ENCODE assay signal across 17 mouse cellular contexts in genomic region chr11:96338957-96339855, GRCm38 (mm10). TPM values are rescaled to one million over a fixed set of nuclear protein-coding genes. Genes with fewer than 3 reads are reported as not detected.
DNase-seq lines count a peak whose midpoint lies in the region; ATAC-seq and TF ChIP-seq lines count a peak whose summit lies in the region.
"Had no signal": no experiment of that assay in that cellular context is flagged by ENCODE, and none has a peak within 500 bp of the region (broad histone marks: within the 10 kb centered on the region; RNA-seq: fewer than 3 reads in every experiment).

No protein-coding gene starts in this region.

- no peak for ATAC-seq in forebrain, embryonic 11.5 days (replicated peaks; ENCODE audit: low FRiP score)
- ATAC-seq in forebrain, postnatal 0 days: no peak
- no peak for ATAC-seq in lung, postnatal 0 days
- ATAC-seq: activated CD4-positive, CD25-positive, alpha-beta regulatory T cell, adult 4 months; forebrain, embryonic 15.5 days had no signal

- intact Hi-C loops in left cerebral cortex, postnatal 25 days (cut with DNase I): loop anchor here (10.0 kb wide), 1 partner anchor 424 kb away; the partner anchor contains the start of gene B4galnt2

- H3K4me1 ChIP-seq in forebrain, embryonic 11.5 days (replicated peaks; ENCODE audit: control insufficient read depth, insufficient read depth, low read length): 0 out of 2 replicates have a peak, but pooled peaks cover 2% of the 10 kb centered on the region
- H3K4me1 ChIP-seq in forebrain, postnatal 0 days (ENCODE audit: insufficient read depth): no peaks in the 10 kb centered on the region
- H3K4me1 ChIP-seq in lung, postnatal 0 days (ENCODE audit: insufficient read depth, low read depth, low read length): peaks cover 12% of the 10 kb centered on the region; the same call in 1 of the 2 replicates
- H3K4me1 ChIP-seq in lung, adult 2 months (ENCODE audit: control insufficient read depth, insufficient read depth, low read length): no peaks in the 10 kb centered on the region
- H3K4me1 ChIP-seq: forebrain, embryonic 15.5 days had no signal

- 9% methylated on average over 7 of the region's 7 CpGs for WGBS in forebrain, embryonic 11.5 days
- 9% methylated on average over 7 of the region's 7 CpGs for WGBS in forebrain, postnatal 0 days
- WGBS in lung, postnatal 0 days: 40% methylated on average over 7 of the region's 7 CpGs
- WGBS in lung, adult 2 months: 74% methylated on average over 7 of the region's 7 CpGs

- H3K27me3 ChIP-seq in forebrain, embryonic 11.5 days (ENCODE audit: control insufficient read depth, insufficient read depth, low read length): peaks cover 97% of the 10 kb centered on the region
- peaks cover 94% of the 10 kb centered on the region for H3K27me3 ChIP-seq in forebrain, postnatal 0 days (ENCODE audit: insufficient read depth, low read length)
- peaks cover 10% of the 10 kb centered on the region; the same call in 1 of the 2 replicates for H3K27me3 ChIP-seq in lung, postnatal 0 days (replicated peaks; ENCODE audit: insufficient read depth, low read length)

- TF ChIP-seq CTCF in forebrain, postnatal 0 days (IDR thresholded peaks at IDR 0.05; ENCODE audit: low read depth): no peak
- no peak for TF ChIP-seq CTCF in lung, postnatal 0 days (IDR thresholded peaks at IDR 0.05)
- no peak for TF ChIP-seq CTCF in lung, adult 2 months (IDR thresholded peaks at IDR 0.05; ENCODE audit: insufficient read depth, low read length)

- no peak overlapping the region for H3K27ac ChIP-seq in forebrain, embryonic 11.5 days (ENCODE audit: low read depth, low read length)
- no peak overlapping the region for H3K27ac ChIP-seq in forebrain, postnatal 0 days (ENCODE audit: low read depth, low read length)
- H3K27ac ChIP-seq in lung, postnatal 0 days (ENCODE audit: low read length): peak overlapping the region; percentile 82; the same call in 1 of the 2 replicates
- H3K27ac ChIP-seq: forebrain, embryonic 15.5 days had no signal

- H3K4me2 ChIP-seq in forebrain, embryonic 11.5 days (ENCODE audit: low read depth, low read length, severe bottlenecking): no peak overlapping the region
- H3K4me2 ChIP-seq in forebrain, postnatal 0 days (ENCODE audit: low read depth): no peak overlapping the region
- 0 out of 2 replicates have a peak overlapping the region, but pooled peaks have one; percentile 5 for H3K4me2 ChIP-seq in lung, postnatal 0 days (replicated peaks; ENCODE audit: low read depth, low read length)
- H3K4me2 ChIP-seq: forebrain, embryonic 15.5 days had no signal

- no peaks in the 10 kb centered on the region for H3K36me3 ChIP-seq in forebrain, embryonic 11.5 days (ENCODE audit: control insufficient read depth, insufficient read depth, low read length)
- no peaks in the 10 kb centered on the region for H3K36me3 ChIP-seq in forebrain, postnatal 0 days (ENCODE audit: insufficient read depth)
- H3K36me3 ChIP-seq in lung, postnatal 0 days (ENCODE audit: insufficient read depth, low read length): no peaks in the 10 kb centered on the region
- H3K36me3 ChIP-seq: forebrain, embryonic 15.5 days; G1E had no signal

- TF ChIP-seq POLR2A in lung, adult 2 months (IDR thresholded peaks at IDR 0.05; ENCODE audit: borderline replicate concordance, extremely low read depth, low read depth, low read length): no peak

- no peak for TF ChIP-seq EP300 in lung, postnatal 0 days (IDR thresholded peaks at IDR 0.05)

- H3K9me3 ChIP-seq in forebrain, embryonic 11.5 days (ENCODE audit: control insufficient read depth, low read length): no peaks in the 10 kb centered on the region
- H3K9me3 ChIP-seq in forebrain, postnatal 0 days (ENCODE audit: low read length): no peaks in the 10 kb centered on the region
- no peaks in the 10 kb centered on the region for H3K9me3 ChIP-seq in lung, postnatal 0 days (ENCODE audit: low read length)
- H3K9me3 ChIP-seq: forebrain, embryonic 15.5 days; G1E had no signal

- no peak overlapping the region for H3K4me3 ChIP-seq in forebrain, embryonic 11.5 days (ENCODE audit: low read depth, low read length)
- no peak overlapping the region for H3K4me3 ChIP-seq in forebrain, postnatal 0 days (ENCODE audit: low read depth, low read length)
- no peak overlapping the region for H3K4me3 ChIP-seq in lung, postnatal 0 days (ENCODE audit: low read depth, low read length)
- H3K4me3 ChIP-seq in lung, adult 2 months (replicated peaks; ENCODE audit: extremely low read depth, low read depth, low read length): no peak overlapping the region
- H3K4me3 ChIP-seq: forebrain, embryonic 15.5 days; myocyte had no signal

- no peak overlapping the region for H3K9ac ChIP-seq in forebrain, embryonic 11.5 days (ENCODE audit: low read length)
- no peak overlapping the region for H3K9ac ChIP-seq in forebrain, postnatal 0 days
- 0 out of 2 replicates have a peak overlapping the region, but pooled peaks have one; percentile 17 for H3K9ac ChIP-seq in lung, postnatal 0 days (replicated peaks; ENCODE audit: low read depth)
- H3K9ac ChIP-seq: forebrain, embryonic 15.5 days had no signal

- peak; percentile 54 for DNase-seq in forebrain, embryonic 11.5 days (ENCODE audit: low spot score)
- DNase-seq in forebrain, postnatal 0 days: no peak
- DNase-seq in lung, postnatal 0 days (ENCODE audit: low spot score): peak; percentile 10
- DNase-seq in lung, adult 2 months: no peak
- peak; percentile 10 to 42 for DNase-seq in kidney, postnatal 4 days
- no peak for DNase-seq in c-Kit-positive CD71-positive TER-119-positive erythroid progenitor cells, embryonic 14.5 days (ENCODE audit: low spot score)
- DNase-seq in urinary bladder, postnatal 36 days (ENCODE audit: low spot score in 2 of 2): no peak
- DNase-seq in left cerebral cortex, postnatal 25 days (ENCODE audit: low spot score in 2 of 2): no peak
- DNase-seq: cerebellum, adult 8-10 months; right cerebral cortex, postnatal 4 days; thymus, postnatal 14 days had no signal

RNA-seq across cellular contexts. Expression of gene Hoxb2, which starts 11.1 kb away (rescaled TPM):
- 0.12 TPM in 1 of 2 replicates, not detected in the other for polyA plus RNA-seq in forebrain, embryonic 11.5 days (2014; fragmentation: Nextera tagmentation; extraction: Ambion mirVana)
- not detected in 2 replicates for total RNA-seq in forebrain, postnatal 0 days (2014; rRNA removed)
- not detected in 2 replicates for polyA plus RNA-seq in forebrain, postnatal 0 days (2015; fragmentation: Nextera tagmentation; extraction: Ambion mirVana)
- polyA plus RNA-seq in lung, postnatal 0 days (2015; fragmentation: Nextera tagmentation; extraction: Ambion mirVana): 16.5 and 16.9 TPM in 2 replicates
- polyA plus RNA-seq in lung, adult 2 months (2012; rRNA removed): 19.7 and 24.7 TPM in 2 replicates
- total RNA-seq in left cerebral cortex, postnatal 25 days (2021): not detected
- total RNA-seq: left cerebral cortex, postnatal 36 days; megakaryocyte, adult 5-6 weeks had no signal
- polyA plus RNA-seq: activated CD4-positive, CD25-positive, alpha-beta regulatory T cell, adult 4 months; forebrain, embryonic 15.5 days; G1E; myocyte had no signal

RNA-seq across cellular contexts. Expression of gene Hoxb3, which starts 16.1 kb away (rescaled TPM):
- not detected in 2 replicates for polyA plus RNA-seq in forebrain, embryonic 11.5 days (2014; fragmentation: Nextera tagmentation; extraction: Ambion mirVana)
- not detected in 2 replicates for total RNA-seq in forebrain, postnatal 0 days (2014; rRNA removed)
- polyA plus RNA-seq in forebrain, postnatal 0 days (2015; fragmentation: Nextera tagmentation; extraction: Ambion mirVana): not detected in 2 replicates
- 1.5 and 2.2 TPM in 2 replicates for polyA plus RNA-seq in lung, postnatal 0 days (2015; fragmentation: Nextera tagmentation; extraction: Ambion mirVana)
- polyA plus RNA-seq in lung, adult 2 months (2012; rRNA removed): 11.0 and 13.2 TPM in 2 replicates
- total RNA-seq in left cerebral cortex, postnatal 25 days (2021): not detected
- total RNA-seq: left cerebral cortex, postnatal 36 days had no signal
- polyA plus RNA-seq: activated CD4-positive, CD25-positive, alpha-beta regulatory T cell, adult 4 months; forebrain, embryonic 15.5 days; myocyte had no signal

RNA-seq across cellular contexts. Expression of gene Hoxb4, which starts 21.1 kb away (rescaled TPM):
- not detected in 2 replicates for polyA plus RNA-seq in forebrain, embryonic 11.5 days (2014; fragmentation: Nextera tagmentation; extraction: Ambion mirVana)
- not detected in 2 replicates for total RNA-seq in forebrain, postnatal 0 days (2014; rRNA removed)
- not detected in 2 replicates for polyA plus RNA-seq in forebrain, postnatal 0 days (2015; fragmentation: Nextera tagmentation; extraction: Ambion mirVana)
- polyA plus RNA-seq in lung, postnatal 0 days (2015; fragmentation: Nextera tagmentation; extraction: Ambion mirVana): 2.6 and 3.0 TPM in 2 replicates
- 9.9 and 12.5 TPM in 2 replicates for polyA plus RNA-seq in lung, adult 2 months (2012; rRNA removed)
- total RNA-seq in left cerebral cortex, postnatal 25 days (2021): not detected
- total RNA-seq: G1E; left cerebral cortex, postnatal 36 days had no signal
- polyA plus RNA-seq: forebrain, embryonic 15.5 days; myocyte had no signal

RNA-seq across cellular contexts. Expression of gene Hoxb1, which starts 26.3 kb away (rescaled TPM):
- not detected in 2 replicates for polyA plus RNA-seq in forebrain, embryonic 11.5 days (2014; fragmentation: Nextera tagmentation; extraction: Ambion mirVana)
- total RNA-seq in forebrain, postnatal 0 days (2014; rRNA removed): not detected in 2 replicates
- not detected in 2 replicates for polyA plus RNA-seq in forebrain, postnatal 0 days (2015; fragmentation: Nextera tagmentation; extraction: Ambion mirVana)
- polyA plus RNA-seq in lung, postnatal 0 days (2015; fragmentation: Nextera tagmentation; extraction: Ambion mirVana): not detected in 2 replicates
- not detected in 2 replicates for polyA plus RNA-seq in lung, adult 2 months (2012; rRNA removed)
- total RNA-seq in left cerebral cortex, postnatal 25 days (2021): not detected
- total RNA-seq: left cerebral cortex, postnatal 36 days; megakaryocyte, adult 5-6 weeks had no signal
- polyA plus RNA-seq: activated CD4-positive, CD25-positive, alpha-beta regulatory T cell, adult 4 months; forebrain, embryonic 15.5 days; G1E; myocyte had no signal

RNA-seq across cellular contexts. Expression of gene Hoxb5, which starts 36.1 kb away (rescaled TPM):
- 0.21 TPM in 1 of 2 replicates, not detected in the other for polyA plus RNA-seq in forebrain, embryonic 11.5 days (2014; fragmentation: Nextera tagmentation; extraction: Ambion mirVana)
- total RNA-seq in forebrain, postnatal 0 days (2014; rRNA removed): not detected in 2 replicates
- polyA plus RNA-seq in forebrain, postnatal 0 days (2015; fragmentation: Nextera tagmentation; extraction: Ambion mirVana): not detected in 2 replicates
- polyA plus RNA-seq in lung, postnatal 0 days (2015; fragmentation: Nextera tagmentation; extraction: Ambion mirVana): 16.8 and 17.3 TPM in 2 replicates
- polyA plus RNA-seq in lung, adult 2 months (2012; rRNA removed): 12.1 and 15.6 TPM in 2 replicates
- total RNA-seq in left cerebral cortex, postnatal 25 days (2021): not detected
- total RNA-seq: left cerebral cortex, postnatal 36 days; megakaryocyte, adult 5-6 weeks had no signal
- polyA plus RNA-seq: activated CD4-positive, CD25-positive, alpha-beta regulatory T cell, adult 4 months; forebrain, embryonic 15.5 days; myocyte had no signal

Comparison
In these comparisons a context has a peak if more than half of its experiments do, and no peak if none do; other contexts are left out.
1. DNase-seq: peak in forebrain, embryonic 11.5 days (single experiment), lung, postnatal 0 days (single experiment) and kidney, postnatal 4 days (2 of 2); none in forebrain, postnatal 0 days (single experiment), lung, adult 2 months (single experiment), c-Kit-positive CD71-positive TER-119-positive erythroid progenitor cells, embryonic 14.5 days (single experiment), urinary bladder, postnatal 36 days (0 of 2) and left cerebral cortex, postnatal 25 days (0 of 2).
2. RNA of gene Hoxb2, which starts 11.1 kb away (polyA plus RNA-seq): 19.7 to 24.7 TPM in lung, adult 2 months and 16.5 to 16.9 TPM in lung, postnatal 0 days; 0.12 TPM in forebrain, embryonic 11.5 days and not detected in forebrain, postnatal 0 days; every median in the first group is over 10 times any median in the second.